ENCODE assay signal across 27 mouse cellular contexts in the genomic region with DNA sequence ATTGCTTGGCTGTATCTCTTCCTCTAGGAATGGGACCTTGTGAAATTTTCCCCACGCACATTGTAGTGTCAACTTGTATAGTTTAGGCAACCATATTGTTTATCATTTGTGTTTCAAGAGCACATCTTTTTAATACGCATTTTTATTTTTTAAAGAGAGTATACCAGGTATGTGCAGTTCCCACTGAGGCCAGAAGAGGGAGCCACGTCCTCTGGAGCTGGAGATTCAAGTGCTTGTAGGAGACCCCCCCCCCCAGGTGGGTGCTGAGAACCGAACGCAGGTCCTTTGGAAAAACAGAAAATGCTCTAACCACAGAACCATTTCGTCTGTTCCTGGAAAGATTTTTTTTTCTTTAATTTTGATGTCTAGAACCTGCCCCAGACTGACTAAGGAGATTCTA.
DNase-seq lines count a peak whose midpoint lies in the region; ATAC-seq and TF ChIP-seq lines count a peak whose summit lies in the region.
"Had no signal": no experiment of that assay in that cellular context is flagged by ENCODE, and none has a peak within 500 bp of the region (broad histone marks: within the 10 kb centered on the region; RNA-seq: fewer than 3 reads in every experiment).

No protein-coding gene starts in this region.

- H3K4me3 ChIP-seq in heart, adult 2 months = no peak overlapping the region
- H3K4me3 ChIP-seq in heart, embryonic 11.5 days (ENCODE audit: low read depth, low read length) = no peak overlapping the region
- no peak overlapping the region for H3K4me3 ChIP-seq in liver, postnatal 0 days (ENCODE audit: low read depth, low read length)
- H3K4me3 ChIP-seq in liver, embryonic 11.5 days (ENCODE audit: low read depth, low read length) = no peak overlapping the region
- H3K4me3 ChIP-seq in ES-Bruce4 (ENCODE audit: low read depth, low read length) = no peak overlapping the region
- no peak overlapping the region for H3K4me3 ChIP-seq in small intestine, adult 2 months (ENCODE audit: low read depth, low read length)
- H3K4me3 ChIP-seq: heart, embryonic 15.5 days; intestine, embryonic 15.5 days; limb, embryonic 15.5 days; midbrain, embryonic 13.5 days had no signal

- H3K4me1 ChIP-seq in heart, adult 2 months (ENCODE audit: control insufficient read depth, insufficient read depth, low read length) = no peaks in the 10 kb centered on the region
- H3K4me1 ChIP-seq in heart, embryonic 11.5 days (ENCODE audit: control insufficient read depth, insufficient read depth, low read length) = peaks cover 4% of the 10 kb centered on the region
- peaks cover 2% of the 10 kb centered on the region; the same call in 1 of the 2 replicates for H3K4me1 ChIP-seq in liver, postnatal 0 days (ENCODE audit: insufficient read depth)
- H3K4me1 ChIP-seq in liver, embryonic 11.5 days (replicated peaks; ENCODE audit: control insufficient read depth, insufficient read depth, low read length) = no peaks in the 10 kb centered on the region
- no peaks in the 10 kb centered on the region for H3K4me1 ChIP-seq in ES-Bruce4 (ENCODE audit: control insufficient read depth, insufficient read depth, low read length)
- H3K4me1 ChIP-seq in small intestine, adult 2 months (ENCODE audit: control insufficient read depth, insufficient read depth, insufficient read length, low read length) = peaks cover under 1% of the 10 kb centered on the region; the same call in 1 of the 2 replicates

- H3K9me3 ChIP-seq in heart, embryonic 11.5 days (replicated peaks; ENCODE audit: control insufficient read depth, low read length) = no peaks in the 10 kb centered on the region
- H3K9me3 ChIP-seq in liver, postnatal 0 days (ENCODE audit: low read length) = 0 out of 2 replicates have a peak, but pooled peaks cover 2% of the 10 kb centered on the region
- no peaks in the 10 kb centered on the region for H3K9me3 ChIP-seq in liver, embryonic 11.5 days (ENCODE audit: control insufficient read depth, low read length)
- no peaks in the 10 kb centered on the region for H3K9me3 ChIP-seq in ES-Bruce4 (replicated peaks; ENCODE audit: control insufficient read depth, insufficient read depth, low read length, poor library complexity, severe bottlenecking)
- H3K9me3 ChIP-seq: heart, embryonic 15.5 days; intestine, embryonic 15.5 days; limb, embryonic 15.5 days; midbrain, embryonic 13.5 days had no signal

- TF ChIP-seq CTCF in heart, adult 2 months (IDR thresholded peaks at IDR 0.05) = 0 out of 2 replicates have a peak, but pooled peaks have one; percentile 13
- TF ChIP-seq CTCF in liver, postnatal 0 days (IDR thresholded peaks at IDR 0.05; ENCODE audit: low read depth) = 0 out of 2 replicates have a peak, but pooled peaks have one; percentile 15
- TF ChIP-seq CTCF in ES-Bruce4 (IDR thresholded peaks at IDR 0.05; ENCODE audit: low read depth, low read length) = peak; percentile 24
- 0 out of 2 replicates have a peak, but pooled peaks have one; percentile 22 for TF ChIP-seq CTCF in small intestine, adult 2 months (IDR thresholded peaks at IDR 0.05; ENCODE audit: extremely low read depth, insufficient read length, insufficient replicate concordance, low read depth, low read length)

- no peaks in the 10 kb centered on the region for H3K27me3 ChIP-seq in heart, adult 2 months (ENCODE audit: control insufficient read depth, insufficient read depth, low read length)
- no peaks in the 10 kb centered on the region for H3K27me3 ChIP-seq in heart, embryonic 11.5 days (ENCODE audit: control insufficient read depth, insufficient read depth, low read length)
- no peaks in the 10 kb centered on the region for H3K27me3 ChIP-seq in liver, postnatal 0 days (ENCODE audit: insufficient read depth, low read length)
- no peaks in the 10 kb centered on the region for H3K27me3 ChIP-seq in liver, embryonic 11.5 days (replicated peaks; ENCODE audit: control insufficient read depth, insufficient read depth, low read length)
- H3K27me3 ChIP-seq in ES-Bruce4 (ENCODE audit: control insufficient read depth, insufficient read depth, low read length, poor library complexity, severe bottlenecking) = no peaks in the 10 kb centered on the region
- no peaks in the 10 kb centered on the region for H3K27me3 ChIP-seq in small intestine, adult 2 months (ENCODE audit: control insufficient read depth, insufficient read depth, low read length)
- H3K27me3 ChIP-seq: CH12.LX; heart, embryonic 15.5 days; intestine, embryonic 15.5 days; limb, embryonic 15.5 days; midbrain, embryonic 13.5 days had no signal

- intact Hi-C loops in heart, adult 2 months (cut with DNase I) = no loop called here

- H3K9ac ChIP-seq in heart, adult 2 months (ENCODE audit: low read depth, low read length) = no peak overlapping the region
- no peak overlapping the region for H3K9ac ChIP-seq in heart, embryonic 11.5 days (ENCODE audit: low read depth, low read length)
- H3K9ac ChIP-seq in liver, postnatal 0 days (replicated peaks) = no peak overlapping the region
- H3K9ac ChIP-seq in liver, embryonic 11.5 days (ENCODE audit: low read depth, low read length) = no peak overlapping the region
- no peak overlapping the region for H3K9ac ChIP-seq in ES-Bruce4 (ENCODE audit: low read depth, poor library complexity, severe bottlenecking)
- H3K9ac ChIP-seq: heart, embryonic 15.5 days; hindbrain, embryonic 14.5 days; intestine, embryonic 15.5 days; limb, embryonic 15.5 days; midbrain, embryonic 13.5 days had no signal

- H3K36me3 ChIP-seq in heart, adult 2 months (ENCODE audit: control insufficient read depth, insufficient read depth, low read length) = no peaks in the 10 kb centered on the region
- H3K36me3 ChIP-seq in heart, embryonic 11.5 days (ENCODE audit: control insufficient read depth, insufficient read depth, low read length) = no peaks in the 10 kb centered on the region
- H3K36me3 ChIP-seq in liver, postnatal 0 days (replicated peaks; ENCODE audit: insufficient read depth, low read length) = no peaks in the 10 kb centered on the region
- no peaks in the 10 kb centered on the region for H3K36me3 ChIP-seq in liver, embryonic 11.5 days (ENCODE audit: control insufficient read depth, insufficient read depth, low read length)
- no peaks in the 10 kb centered on the region for H3K36me3 ChIP-seq in ES-Bruce4 (ENCODE audit: control insufficient read depth, insufficient read depth, low read length, poor library complexity, severe bottlenecking)
- no peaks in the 10 kb centered on the region for H3K36me3 ChIP-seq in small intestine, adult 2 months (ENCODE audit: control insufficient read depth, insufficient read depth, low read length)
- H3K36me3 ChIP-seq: heart, embryonic 15.5 days; intestine, embryonic 15.5 days; limb, embryonic 15.5 days; midbrain, embryonic 13.5 days had no signal

- no peak overlapping the region for H3K4me2 ChIP-seq in heart, embryonic 11.5 days
- H3K4me2 ChIP-seq in liver, postnatal 0 days (ENCODE audit: low read depth, low read length) = no peak overlapping the region
- no peak overlapping the region for H3K4me2 ChIP-seq in liver, embryonic 11.5 days
- H3K4me2 ChIP-seq: heart, embryonic 15.5 days; hindbrain, embryonic 14.5 days; intestine, embryonic 15.5 days; limb, embryonic 15.5 days; midbrain, embryonic 13.5 days had no signal

- WGBS in heart, adult 2 months = 87% methylated on average over 6 of the region's 6 CpGs
- WGBS in heart, embryonic 11.5 days (ENCODE audit: insufficient replicate concordance) = 89% methylated on average over 6 of the region's 6 CpGs
- 82% methylated on average over 6 of the region's 6 CpGs for WGBS in liver, postnatal 0 days (ENCODE audit: insufficient replicate concordance)
- 80% methylated on average over 6 of the region's 6 CpGs for WGBS in liver, embryonic 11.5 days
- 90% methylated on average over 6 of the region's 6 CpGs for WGBS in small intestine, adult 2 months

- ATAC-seq in heart, embryonic 11.5 days (replicated peaks; ENCODE audit: insufficient number of reproducible peaks, low FRiP score, low TSS enrichment) = no peak
- ATAC-seq in liver, postnatal 0 days = no peak
- ATAC-seq in liver, embryonic 11.5 days (replicated peaks; ENCODE audit: low FRiP score) = no peak
- ATAC-seq: forebrain, embryonic 14.5 days; intestine, embryonic 15.5 days; midbrain, embryonic 13.5 days had no signal

- H3K79me2 ChIP-seq in heart, adult 2 months (replicated peaks; ENCODE audit: control insufficient read depth, insufficient read depth, low read length) = no peaks in the 10 kb centered on the region

- TF ChIP-seq POLR2A in heart, adult 2 months (IDR thresholded peaks at IDR 0.05; ENCODE audit: insufficient read depth, low read depth, low read length) = no peak
- TF ChIP-seq POLR2A in ES-Bruce4 (IDR thresholded peaks at IDR 0.05; ENCODE audit: insufficient read depth, low read length) = no peak
- TF ChIP-seq POLR2A in small intestine, adult 2 months (IDR thresholded peaks at IDR 0.05; ENCODE audit: low read depth, low read length) = no peak

- DNase-seq in heart, adult 2 months = no peak
- no peak for DNase-seq in liver, postnatal 0 days
- no peak for DNase-seq in liver, embryonic 11.5 days (ENCODE audit: low spot score)
- no peak for DNase-seq in retina, embryonic 14.5 days (ENCODE audit: low spot score)
- DNase-seq in cerebellum, adult 8-10 months = no peak
- DNase-seq: cerebellum, adult 11-12 months; embryo, embryonic 11 days; gastrocnemius, postnatal 10 days; heart, adult 18-20 months; heart, postnatal 36 days; left cerebral cortex, postnatal 4 days; lung, adult 18-20 months; lung, postnatal 14 days; right cerebral cortex, postnatal 14 days; spleen, adult 18-20 months; thymus, adult 2 months; thymus, postnatal 4 days had no signal

- no peak for TF ChIP-seq EP300 in heart, adult 2 months (IDR thresholded peaks at IDR 0.05; ENCODE audit: insufficient read depth, low read depth, low read length)
- TF ChIP-seq EP300 in liver, postnatal 0 days (IDR thresholded peaks at IDR 0.05; ENCODE audit: low read depth) = no peak
- TF ChIP-seq EP300 in ES-Bruce4 (IDR thresholded peaks at IDR 0.05; ENCODE audit: insufficient read depth, low read depth, low read length) = no peak

- no peak overlapping the region for H3K27ac ChIP-seq in heart, adult 2 months
- no peak overlapping the region for H3K27ac ChIP-seq in heart, embryonic 11.5 days (ENCODE audit: low read depth, low read length)
- no peak overlapping the region for H3K27ac ChIP-seq in liver, postnatal 0 days (ENCODE audit: low read depth)
- H3K27ac ChIP-seq in liver, embryonic 11.5 days (ENCODE audit: low read depth, low read length) = no peak overlapping the region
- no peak overlapping the region for H3K27ac ChIP-seq in ES-Bruce4 (ENCODE audit: insufficient read depth, low read length)
- H3K27ac ChIP-seq in small intestine, adult 2 months (ENCODE audit: insufficient read depth, low read depth, low read length) = no peak overlapping the region
- H3K27ac ChIP-seq: heart, embryonic 15.5 days; hindbrain, embryonic 14.5 days; intestine, embryonic 15.5 days; limb, embryonic 15.5 days; midbrain, embryonic 13.5 days had no signal
